Mouse (Mus musculus): ENCODE results near the gene Uba1.

- no peak for TF ChIP-seq SRF (IDR thresholded peaks at IDR 0.05; ENCODE audit: control insufficient read depth, insufficient read length, low read depth)
- no peak for TF ChIP-seq MYOD1 (IDR thresholded peaks at IDR 0.05; ENCODE audit: control insufficient read depth in 1 of 3, insufficient read length in 2 of 3, low read depth in 2 of 3)
- TF ChIP-seq USF1 (IDR thresholded peaks at IDR 0.05; ENCODE audit: low read depth), result no peak
- TF ChIP-seq POLR2A (IDR thresholded peaks at IDR 0.05; ENCODE audit: insufficient read length, low read depth), result no peak
- TF ChIP-seq CEBPB (IDR thresholded peaks at IDR 0.05; ENCODE audit: insufficient read depth, poor library complexity, severe bottlenecking), result no peak
- no peak for TF ChIP-seq E2F4 (IDR thresholded peaks at IDR 0.05; ENCODE audit: insufficient read depth)
These were observed 823 bp downstream of the Uba1 start for GRCm38 (mm10) chrX:20658891-20659406.

All from myocyte (in vitro differentiated cells).